Mouse (Mus musculus): ENCODE data around the gene Olfr1297. TPM values are rescaled to one million over a fixed set of nuclear protein-coding genes. Genes with fewer than 3 reads are reported as not detected.

The Olfr1297 gene
- not detected in 2 replicates for polyA plus RNA-seq (2012; rRNA removed; ENCODE audit: low replicate concordance)

DNA sequence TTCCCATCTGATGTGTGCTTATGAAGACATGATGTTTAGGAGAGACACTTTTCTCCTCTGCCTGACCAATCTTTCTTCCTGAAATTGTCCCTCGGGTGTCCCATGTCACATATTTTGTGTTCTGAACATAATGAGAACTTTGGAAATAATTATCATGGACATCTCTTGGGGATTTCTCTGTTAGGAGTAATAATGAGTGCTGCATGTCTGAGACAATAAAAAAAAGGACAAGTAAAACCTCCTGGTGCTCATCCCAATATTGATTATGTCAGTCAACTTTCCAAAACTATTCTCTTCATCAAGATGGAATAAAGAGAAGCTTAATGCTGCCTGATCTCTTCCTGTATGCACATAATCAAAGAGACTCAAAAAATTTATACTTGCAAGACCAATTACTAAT is at the start of gene Olfr1297:
Olfr1297 (minus strand) TSS at position 101 of the 400 bp plus-strand sequence.

DNA sequence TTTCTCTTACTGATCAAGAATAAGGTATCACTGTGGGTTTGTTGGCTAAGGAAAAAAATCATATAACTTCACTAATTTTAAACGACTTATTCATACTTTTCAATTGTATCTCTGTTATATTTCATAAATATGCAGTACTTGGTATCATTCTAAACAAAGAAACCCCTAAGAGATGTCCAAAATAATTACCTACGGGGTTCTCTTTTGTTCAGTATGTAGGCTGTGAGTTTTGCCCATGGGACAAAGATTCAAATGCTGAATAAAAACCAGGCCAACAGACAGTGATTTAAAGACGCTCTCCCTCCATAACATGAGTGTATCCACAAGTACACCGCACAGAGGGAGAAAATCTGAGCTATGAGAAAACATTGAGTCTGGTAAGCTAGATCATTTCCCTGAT is 34.8 kb upstream of the Olfr1297 start, which contains the start of gene Olfr1299:
Olfr1299 (plus strand) TSS at position 301 of the 400 bp plus-strand sequence.

DNA sequence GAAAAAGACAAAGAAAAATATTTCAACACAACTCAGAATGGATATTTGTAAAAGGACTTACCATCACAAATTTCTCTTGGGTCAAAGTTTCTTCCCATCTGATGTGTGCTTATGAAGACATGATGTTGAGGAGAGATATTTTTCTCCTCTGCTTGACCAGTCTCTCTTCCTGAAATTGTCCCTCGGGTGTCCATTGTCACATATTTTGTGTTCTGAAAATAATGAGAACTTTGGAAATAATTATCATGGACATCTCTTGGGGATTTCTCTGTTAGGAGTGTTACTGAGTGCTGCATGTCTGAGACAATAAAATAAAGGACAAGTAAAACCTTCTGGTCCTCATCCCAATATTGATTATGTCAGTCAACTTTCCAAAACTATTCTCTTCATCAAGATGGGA is 22.8 kb upstream of the Olfr1297 start, which contains the start of gene Olfr1298:
Olfr1298 (minus strand) TSS at position 101 of the 400 bp plus-strand sequence.

DNA sequence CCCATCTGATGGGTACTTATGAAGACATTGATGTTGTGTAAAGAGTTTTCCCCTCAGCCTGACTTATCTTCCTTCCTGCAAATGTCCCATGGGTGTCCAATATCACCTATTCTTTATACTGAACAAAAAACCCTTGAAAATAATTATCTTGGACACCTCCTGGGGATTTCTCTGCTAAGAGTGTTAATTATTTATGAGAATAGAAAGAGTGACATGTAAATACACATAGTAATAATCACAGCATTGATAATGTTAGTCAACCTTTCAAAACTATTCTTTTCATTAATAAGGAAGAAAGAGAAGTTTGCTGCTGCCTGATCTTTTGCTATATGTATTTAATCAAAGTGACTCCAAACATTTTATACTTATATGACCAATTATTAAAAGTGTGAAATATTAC is 56.7 kb downstream of the Olfr1297 start, which contains the start of gene Olfr1295:
Olfr1295 (minus strand) TSS at position 101 of the 400 bp plus-strand sequence.

Other genes with a start within 250 kb of the Olfr1297 start
- gene Olfr1286, start 203.4 kb downstream of the Olfr1297 start, polyA plus RNA-seq (2012; rRNA removed; ENCODE audit: low replicate concordance), result not detected in 2 replicates
- not detected in 2 replicates for gene Olfr1287, start 177.4 kb downstream of the Olfr1297 start, polyA plus RNA-seq (2012; rRNA removed; ENCODE audit: low replicate concordance)
- gene Olfr1288, start 152.4 kb downstream of the Olfr1297 start, polyA plus RNA-seq (2012; rRNA removed; ENCODE audit: low replicate concordance), result not detected in 2 replicates
- gene Olfr1289, start 145.7 kb downstream of the Olfr1297 start, polyA plus RNA-seq (2012; rRNA removed; ENCODE audit: low replicate concordance), result not detected in 2 replicates
- gene Olfr1290, start 132.7 kb downstream of the Olfr1297 start, polyA plus RNA-seq (2012; rRNA removed; ENCODE audit: low replicate concordance), result not detected in 2 replicates
- not detected in 2 replicates for gene Olfr1291-ps1, start 129.3 kb downstream of the Olfr1297 start, polyA plus RNA-seq (2012; rRNA removed; ENCODE audit: low replicate concordance)
- not detected in 2 replicates for gene Olfr1293-ps, start 101.3 kb downstream of the Olfr1297 start, polyA plus RNA-seq (2012; rRNA removed; ENCODE audit: low replicate concordance)
- not detected in 2 replicates for gene Olfr1294, start 86.2 kb downstream of the Olfr1297 start, polyA plus RNA-seq (2012; rRNA removed; ENCODE audit: low replicate concordance)
- gene Olfr1295, start 56.8 kb downstream of the Olfr1297 start, polyA plus RNA-seq (2012; rRNA removed; ENCODE audit: low replicate concordance), result not detected in 2 replicates
- not detected in 2 replicates for gene Olfr1298, start 22.7 kb upstream of the Olfr1297 start, polyA plus RNA-seq (2012; rRNA removed; ENCODE audit: low replicate concordance)
- gene Olfr1299, start 34.9 kb upstream of the Olfr1297 start, polyA plus RNA-seq (2012; rRNA removed; ENCODE audit: low replicate concordance), result not detected in 2 replicates
- not detected in 2 replicates for gene Olfr1301, start 124.5 kb upstream of the Olfr1297 start, polyA plus RNA-seq (2012; rRNA removed; ENCODE audit: low replicate concordance)
- gene Olfr1302, start 150.9 kb upstream of the Olfr1297 start, polyA plus RNA-seq (2012; rRNA removed; ENCODE audit: low replicate concordance), result not detected in 2 replicates
- gene Olfr1303, start 193.8 kb upstream of the Olfr1297 start, polyA plus RNA-seq (2012; rRNA removed; ENCODE audit: low replicate concordance), result not detected in 2 replicates